Mouse (Mus musculus) liver, embryonic 11.5 days (tissue): Measurements from ENCODE around the gene Snph. TPM values are rescaled to one million over a fixed set of nuclear protein-coding genes. Genes with fewer than 3 reads are reported as not detected.

Source experiments
- ATAC-seq: fragments of 200-750 bp; cut with Nextera tagmentation; replicated peaks from 2 replicates; pipeline ENCODE4 v1.8.0; 2017; ENCODE audit warnings: moderate number of reproducible peaks, mild to moderate bottlenecking, moderate TSS enrichment, moderate library complexity; ENCODE audit not compliant: low FRiP score
- DNase-seq: peaks from one replicate; pipeline ENCODE4 v3.0.0-alpha.2; 2017; ENCODE audit warnings: low spot score
- H3K27ac ChIP-seq: fragments of 300-500 bp; sonication (generic); 2 replicates; pipeline ENCODE4 v1.5.1; 2014; ENCODE audit warnings: mild to moderate bottlenecking, low read depth, low read length, control low read depth
- H3K27me3 ChIP-seq: fragments of 300-500 bp; sonication (generic); replicated peaks from 2 replicates; pipeline ENCODE4 v1.6.1; 2014; ENCODE audit warnings: low read length, mixed read lengths; ENCODE audit not compliant: control insufficient read depth, insufficient read depth
- H3K36me3 ChIP-seq: fragments of 300-500 bp; sonication (generic); 2 replicates; pipeline ENCODE4 v1.6.1; 2014; ENCODE audit warnings: mild to moderate bottlenecking, low read length, moderate library complexity, mixed read lengths; ENCODE audit not compliant: control insufficient read depth, insufficient read depth
- H3K4me1 ChIP-seq: fragments of 300-500 bp; sonication (generic); replicated peaks from 2 replicates; pipeline ENCODE4 v1.6.1; 2014; ENCODE audit warnings: low read length, mixed read lengths; ENCODE audit not compliant: control insufficient read depth, insufficient read depth
- H3K4me2 ChIP-seq: fragments of 300-500 bp; sonication (generic); 2 replicates; pipeline ENCODE4 v1.6.1; 2014; ENCODE audit warnings: mild to moderate bottlenecking, control low read depth, moderate library complexity
- H3K4me3 ChIP-seq: fragments of 300-500 bp; sonication (generic); 2 replicates; pipeline ENCODE4 v1.5.1; 2014; ENCODE audit warnings: low read depth, low read length, control low read depth
- H3K9ac ChIP-seq: fragments of 300-500 bp; sonication (generic); 2 replicates; pipeline ENCODE4 v1.6.1; 2014; ENCODE audit warnings: low read depth, low read length, control low read depth
- H3K9me3 ChIP-seq: fragments of 300-500 bp; sonication (generic); 2 replicates; pipeline ENCODE4 v1.6.1; 2016; ENCODE audit warnings: low read length, inconsistent platforms, mixed read lengths; ENCODE audit not compliant: control insufficient read depth
- WGBS: fragments of 180-500 bp; shearing (Covaris S2); extraction: QIAGEN DNeasy Blood & Tissue Kit; methylation state at CpG from one replicate; pipeline ENCODE4 v1.1.7; 2014; 5-methylcytosine and 5-hydroxymethylcytosine counted together
- polyA plus RNA-seq: library from polyadenylated mRNA; unstranded; fragments of >200 nt; fragmentation: Nextera tagmentation; extraction: Ambion mirVana; gene quantifications from 2 replicates; pipeline ENCODE4 v1.2.1, GENCODE M21; 2014

The Snph gene
- polyA plus RNA-seq, 1 experiment from 2014 or later: 0.56 TPM

- H3K27ac ChIP-seq: peak within 1 kb of the TSS; percentile 91
- no peaks in the 10 kb centered on the region for H3K27me3 ChIP-seq
- H3K4me1 ChIP-seq: peaks cover 25% of the 10 kb centered on the region
- H3K9ac ChIP-seq: peak within 1 kb of the TSS; percentile 95
- peaks cover 13% of the 10 kb centered on the region; the same call in 1 of the 2 replicates for H3K36me3 ChIP-seq
- H3K9me3 ChIP-seq: no peaks in the 10 kb centered on the region
- ATAC-seq (peak; percentile 95), DNase-seq (peak; percentile 92)
- H3K4me3 ChIP-seq: peak within 1 kb of the TSS; percentile 94
- peak within 1 kb of the TSS; percentile 91 for H3K4me2 ChIP-seq
- WGBS: under 1% methylated on average over 85 of the region's 93 CpGs
These were observed 89.9 kb downstream of the Snph start, which contains the start of gene Fkbp1a for GRCm38 (mm10) chr2:151542323-151543062. Gene Fkbp1a, plus strand, starts transcription at chr2:151542483.

Other genes starting within 250 kb of the Snph start
- not detected in 2 replicates for gene 4921509C19Rik, start 156.4 kb downstream of the Snph start, polyA plus RNA-seq
- gene Nsfl1c, start 138.4 kb downstream of the Snph start, polyA plus RNA-seq: 193 and 198 TPM in 2 replicates
- 428 and 455 TPM in 2 replicates for gene Fkbp1a, start 90.1 kb downstream of the Snph start, polyA plus RNA-seq
- 0.60 TPM in 1 of 2 replicates, not detected in the other for gene Sdcbp2, start 60.0 kb downstream of the Snph start, polyA plus RNA-seq
- not detected in 2 replicates for gene Rad21l, start 35.9 kb upstream of the Snph start, polyA plus RNA-seq
- gene Tmem74b, start 69.4 kb upstream of the Snph start, polyA plus RNA-seq: 0.32 and 0.62 TPM in 2 replicates
- 61.4 and 63.8 TPM in 2 replicates for gene Psmf1, start 111.6 kb upstream of the Snph start, polyA plus RNA-seq
- gene Rspo4, start 210.3 kb upstream of the Snph start, polyA plus RNA-seq: 0.47 and 0.74 TPM in 2 replicates